8 mouse cellular contexts compared by ENCODE assay signal in genomic region chr8:70698310-70699109, GRCm38 (mm10). TPM values are rescaled to one million over a fixed set of nuclear protein-coding genes. Genes with fewer than 3 reads are reported as not detected.
DNase-seq lines count a peak whose midpoint lies in the region; ATAC-seq and TF ChIP-seq lines count a peak whose summit lies in the region.

Gene Jund, plus strand, starts transcription at chr8:70698949.

- no peak for TF ChIP-seq CTCF in E14TG2a.4 (conservative IDR thresholded peaks at IDR 0.05; ENCODE audit: low read length)
- TF ChIP-seq CTCF in liver, postnatal 0 days (IDR thresholded peaks at IDR 0.05; ENCODE audit: low read depth), result peak; percentile 46

- WGBS in forebrain, embryonic 13.5 days, result under 1% methylated on average over 53 of the region's 69 CpGs
- under 1% methylated on average over 69 of the region's 69 CpGs for WGBS in large intestine, adult 2 months
- WGBS in liver, postnatal 0 days (ENCODE audit: insufficient replicate concordance), result under 1% methylated on average over 59 of the region's 69 CpGs
- WGBS in neural tube, embryonic 14.5 days, result 1% methylated on average over 67 of the region's 69 CpGs

- H3K4me3 ChIP-seq in E14TG2a.4 (replicated peaks; ENCODE audit: low read length), result peak within 1 kb of the TSS; percentile 90
- H3K4me3 ChIP-seq in forebrain, embryonic 13.5 days, result peak within 1 kb of the TSS; percentile 94
- peak within 1 kb of the TSS; percentile 91 for H3K4me3 ChIP-seq in liver, postnatal 0 days (ENCODE audit: low read depth, low read length)
- H3K4me3 ChIP-seq in neural tube, embryonic 14.5 days (ENCODE audit: low read depth, low read length), result peak within 1 kb of the TSS; percentile 93

- peak within 1 kb of the TSS; percentile 100 for H3K9ac ChIP-seq in forebrain, embryonic 13.5 days
- H3K9ac ChIP-seq in liver, postnatal 0 days (replicated peaks), result peak within 1 kb of the TSS; percentile 99
- H3K9ac ChIP-seq in neural tube, embryonic 14.5 days (replicated peaks; ENCODE audit: low read depth, low read length), result peak within 1 kb of the TSS; percentile 100

- H3K9me3 ChIP-seq in E14TG2a.4 (ENCODE audit: low read length), result no peaks in the 10 kb centered on the region
- H3K9me3 ChIP-seq in forebrain, embryonic 13.5 days (replicated peaks), result no peaks in the 10 kb centered on the region
- H3K9me3 ChIP-seq in liver, postnatal 0 days (ENCODE audit: low read length), result no peaks in the 10 kb centered on the region
- H3K9me3 ChIP-seq in neural tube, embryonic 14.5 days (ENCODE audit: control insufficient read depth, low read length), result no peaks in the 10 kb centered on the region

- peaks cover 52% of the 10 kb centered on the region for H3K4me1 ChIP-seq in E14TG2a.4 (replicated peaks; ENCODE audit: low read depth, low read length)
- peaks cover 61% of the 10 kb centered on the region for H3K4me1 ChIP-seq in forebrain, embryonic 13.5 days
- H3K4me1 ChIP-seq in liver, postnatal 0 days (ENCODE audit: insufficient read depth), result peaks cover 50% of the 10 kb centered on the region
- H3K4me1 ChIP-seq in neural tube, embryonic 14.5 days (ENCODE audit: control insufficient read depth, insufficient read depth, low read length), result peaks cover 44% of the 10 kb centered on the region

- intact Hi-C loops in heart, postnatal 10 days (cut with DNase I), result no loop called here

- H3K27me3 ChIP-seq in E14TG2a.4 (ENCODE audit: insufficient read depth, low read length), result no peaks in the 10 kb centered on the region
- no peaks in the 10 kb centered on the region for H3K27me3 ChIP-seq in forebrain, embryonic 13.5 days
- no peaks in the 10 kb centered on the region for H3K27me3 ChIP-seq in liver, postnatal 0 days (ENCODE audit: insufficient read depth, low read length)
- no peaks in the 10 kb centered on the region for H3K27me3 ChIP-seq in neural tube, embryonic 14.5 days (ENCODE audit: control insufficient read depth, insufficient read depth, low read length)

- ATAC-seq in forebrain, embryonic 13.5 days, result peak; percentile 87
- peak; percentile 87 for ATAC-seq in liver, postnatal 0 days
- ATAC-seq in neural tube, embryonic 14.5 days (ENCODE audit: low read depth), result peak; percentile 87

- peak; percentile 99 for DNase-seq in c-Kit-positive CD71-positive TER-119-positive erythroid progenitor cells, embryonic 14.5 days (ENCODE audit: low spot score)
- peak; percentile 99 to 100 for DNase-seq in heart, postnatal 10 days
- no peak for DNase-seq in large intestine, adult 2 months (ENCODE audit: low read depth, low spot score)
- DNase-seq in liver, postnatal 0 days, result peak; percentile 100
- DNase-seq in testis, postnatal 10 days (ENCODE audit: low spot score), result peak; percentile 100

- H3K4me2 ChIP-seq in forebrain, embryonic 13.5 days, result peak within 1 kb of the TSS; percentile 75
- H3K4me2 ChIP-seq in liver, postnatal 0 days (ENCODE audit: low read depth, low read length), result peak within 1 kb of the TSS; percentile 90
- H3K4me2 ChIP-seq in neural tube, embryonic 14.5 days (ENCODE audit: low read depth, low read length), result peak within 1 kb of the TSS; percentile 90

- peak; percentile 55; the same call in 1 of the 2 replicates for TF ChIP-seq EP300 in liver, postnatal 0 days (IDR thresholded peaks at IDR 0.05; ENCODE audit: low read depth)

- H3K27ac ChIP-seq in forebrain, embryonic 13.5 days, result peak within 1 kb of the TSS; percentile 100
- peak within 1 kb of the TSS; percentile 99 for H3K27ac ChIP-seq in liver, postnatal 0 days (ENCODE audit: low read depth)
- H3K27ac ChIP-seq in neural tube, embryonic 14.5 days (ENCODE audit: low read depth, low read length), result peak within 1 kb of the TSS; percentile 99

- H3K36me3 ChIP-seq in E14TG2a.4 (ENCODE audit: insufficient read depth, low read length), result peaks cover 4% of the 10 kb centered on the region; the same call in 1 of the 2 replicates
- peaks cover 16% of the 10 kb centered on the region for H3K36me3 ChIP-seq in forebrain, embryonic 13.5 days (ENCODE audit: poor library complexity, severe bottlenecking)
- H3K36me3 ChIP-seq in liver, postnatal 0 days (replicated peaks; ENCODE audit: insufficient read depth, low read length), result no peaks in the 10 kb centered on the region
- H3K36me3 ChIP-seq in neural tube, embryonic 14.5 days (ENCODE audit: control insufficient read depth, insufficient read depth, low read length), result no peaks in the 10 kb centered on the region

RNA-seq across cellular contexts. Expression of gene Jund, which starts in this region (rescaled TPM):
- polyA plus RNA-seq in forebrain, embryonic 13.5 days (2015; fragmentation: Nextera tagmentation; extraction: Ambion mirVana), result 58.6 and 68.8 TPM in 2 replicates
- total RNA-seq in heart, postnatal 10 days (2021), result 100 to 1,000 TPM; 178 to 214 TPM
- polyA plus RNA-seq in large intestine, adult 2 months (2012; rRNA removed), result 345 and 364 TPM in 2 replicates
- 19.6 and 38.4 TPM in 2 replicates for polyA plus RNA-seq in liver, postnatal 0 days (2015; fragmentation: Nextera tagmentation; extraction: Ambion mirVana)
- 115 and 119 TPM in 2 replicates for polyA plus RNA-seq in neural tube, embryonic 14.5 days (2014; fragmentation: Nextera tagmentation; extraction: Ambion mirVana)
